Mouse (Mus musculus) thymus, adult 2 months (tissue): ENCODE measurements around the gene Hist1h2bf.
"Not testable (repeated sequence)": the region's sequence is repeated elsewhere in the genome, so short reads cannot be mapped to it uniquely, and the experiment has no call there.

Experiments
- CTCF ChIP-seq: fragments of 200-500 bp; IDR thresholded peaks from 2 replicates; pipeline ENCODE4 v1.5.1; 2012; ENCODE audit warnings: mild to moderate bottlenecking, control low read depth, low read length, moderate library complexity, borderline replicate concordance; ENCODE audit not compliant: control insufficient read depth, poor library complexity, insufficient read depth; ENCODE audit errors: extremely low read depth
- POLR2A ChIP-seq: fragments of 200-500 bp; IDR thresholded peaks from 2 replicates; pipeline ENCODE4 v1.6.1; 2012; ENCODE audit warnings: mild to moderate bottlenecking, low read length, control low read depth, moderate library complexity; ENCODE audit not compliant: control insufficient read depth, poor library complexity, insufficient read depth; ENCODE audit errors: extremely low read depth

- peak; percentile 86 for TF ChIP-seq POLR2A
- not testable (repeated sequence) for TF ChIP-seq CTCF
Observed at GRCm38 (mm10) chr13:23585442-23586098, 11.6 kb upstream of the Hist1h2bf start.
